Mouse (Mus musculus) olfactory bulb, adult 2 months (tissue): ENCODE measurements around the gene Atp2a2.

ENCODE experiments used
- CTCF ChIP-seq: fragments of 200-500 bp; IDR thresholded peaks from 2 replicates; pipeline ENCODE4 v1.5.1; 2012; ENCODE audit warnings: low read depth, mild to moderate bottlenecking, low read length, moderate library complexity; ENCODE audit not compliant: insufficient read depth
- POLR2A ChIP-seq: fragments of 200-500 bp; IDR thresholded peaks from 2 replicates; pipeline ENCODE4 v1.6.1; 2012; ENCODE audit warnings: mild to moderate bottlenecking, low read depth, low read length, moderate library complexity; ENCODE audit not compliant: insufficient read depth

GRCm38 (mm10) chr5:122513421-122514126 lies 11.5 kb upstream of the Atp2a2 start:
- TF ChIP-seq POLR2A (no peak), CTCF (no peak)
